Mouse (Mus musculus): ENCODE results near the gene Gm15085. TPM values are rescaled to one million over a fixed set of nuclear protein-coding genes. Genes with fewer than 3 reads are reported as not detected.

Gene Gm15085
- polyA plus RNA-seq (2014; fragmentation: Illumina TruSeq; extraction: RNeasy Lipid Tissue Mini Kit (QIAGEN cat#74804); ENCODE audit: low read depth, low replicate concordance): not detected

DNA sequence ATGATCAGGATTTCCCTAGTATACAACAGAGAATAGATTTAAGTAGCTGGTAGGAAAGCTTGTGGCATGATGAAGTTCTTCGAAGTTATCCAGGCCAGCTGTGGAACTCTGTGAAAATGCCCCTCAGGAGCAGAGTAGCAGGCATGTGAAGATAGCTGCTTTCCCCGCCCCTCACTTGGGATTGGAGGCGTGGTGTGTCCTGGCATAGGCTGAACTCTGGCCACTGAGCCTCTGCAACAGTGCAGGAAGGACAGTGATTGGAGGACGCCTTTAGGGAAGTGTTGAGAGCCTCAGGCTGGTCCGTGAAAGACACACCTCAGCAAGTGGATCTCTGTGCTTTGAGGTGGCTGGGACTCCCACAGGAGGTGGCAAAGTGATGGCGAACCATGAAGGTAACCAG, at the start of gene Gm15085:
Gene Gm15085 (plus strand): TSS at position 301 of the 400 bp plus-strand sequence.

Other genes with a start within 250 kb of the Gm15085 start
- not detected for gene Gm15093, start 175.2 kb upstream of the Gm15085 start, polyA plus RNA-seq (2014; fragmentation: Illumina TruSeq; extraction: RNeasy Lipid Tissue Mini Kit (QIAGEN cat#74804); ENCODE audit: low read depth, low replicate concordance)
- not detected for gene Gm10439, start 147.0 kb downstream of the Gm15085 start, polyA plus RNA-seq (2014; fragmentation: Illumina TruSeq; extraction: RNeasy Lipid Tissue Mini Kit (QIAGEN cat#74804); ENCODE audit: low read depth, low replicate concordance)

Data from heart, adult 10 weeks (tissue).